Mouse (Mus musculus) lung, postnatal 0 days (tissue): Measurements from ENCODE around the gene Ptprg. TPM values are rescaled to one million over a fixed set of nuclear protein-coding genes. Genes with fewer than 3 reads are reported as not detected.
A peak's percentile ranks its signal among the peaks of the same experiment; 100 is the strongest.

Experiments used
- ATAC-seq: fragments of 200-750 bp; cut with Nextera tagmentation; 2 replicates; pipeline ENCODE4 v1.8.0; 2017; ENCODE audit warnings: moderate library complexity
- DNase-seq: peaks from one replicate; pipeline ENCODE4 v3.0.0-alpha.2; 2016; ENCODE audit warnings: low spot score
- H3K27ac ChIP-seq: fragments of 300-500 bp; sonication (generic); 2 replicates; pipeline ENCODE4 v1.5.1; 2014; ENCODE audit warnings: antibody characterized with exemption, mild to moderate bottlenecking, low read length, mixed read lengths
- H3K27me3 ChIP-seq: fragments of 300-500 bp; sonication (generic); replicated peaks from 2 replicates; pipeline ENCODE4 v1.6.1; 2014; ENCODE audit warnings: low read length, mixed read lengths; ENCODE audit not compliant: insufficient read depth
- H3K36me3 ChIP-seq: fragments of 300-500 bp; sonication (generic); 2 replicates; pipeline ENCODE4 v1.6.1; 2014; ENCODE audit warnings: low read length, mixed read lengths; ENCODE audit not compliant: insufficient read depth
- H3K4me1 ChIP-seq: fragments of 300-500 bp; sonication (generic); 2 replicates; pipeline ENCODE4 v1.6.1; 2014; ENCODE audit warnings: antibody characterized with exemption, low read depth, low read length, mixed read lengths; ENCODE audit not compliant: insufficient read depth
- H3K4me2 ChIP-seq: fragments of 300-500 bp; sonication (generic); replicated peaks from 2 replicates; pipeline ENCODE4 v1.6.1; 2014; ENCODE audit warnings: low read depth, mild to moderate bottlenecking, low read length, moderate library complexity, mixed read lengths
- H3K4me3 ChIP-seq: fragments of 300-500 bp; sonication (generic); 2 replicates; pipeline ENCODE4 v1.5.1; 2014; ENCODE audit warnings: low read depth, low read length
- H3K9ac ChIP-seq: fragments of 300-500 bp; sonication (generic); replicated peaks from 2 replicates; pipeline ENCODE4 v1.6.1; 2014; ENCODE audit warnings: low read depth, mild to moderate bottlenecking
- H3K9me3 ChIP-seq: fragments of 300-500 bp; sonication (generic); 2 replicates; pipeline ENCODE4 v1.6.1; 2016; ENCODE audit warnings: low read length, mixed read lengths
- CTCF ChIP-seq: IDR thresholded peaks from 2 replicates; pipeline ENCODE4 v1.5.1; 2016; ENCODE audit warnings: antibody characterized with exemption, mild to moderate bottlenecking
- EP300 ChIP-seq: IDR thresholded peaks from 2 replicates; pipeline ENCODE4 v1.6.1; 2016; ENCODE audit warnings: antibody characterized with exemption, mild to moderate bottlenecking, control low read depth
- whole genome bisulfite sequencing: fragments of 180-500 bp; shearing (Covaris S2); extraction: QIAGEN DNeasy Blood & Tissue Kit; methylation state at CpG from one replicate; pipeline ENCODE4 v1.1.7; 2014; 5-methylcytosine and 5-hydroxymethylcytosine counted together
- polyA plus RNA-seq: library from polyadenylated mRNA; unstranded; fragments of >200 nt; fragmentation: Nextera tagmentation; extraction: Ambion mirVana; gene quantifications from 2 replicates; pipeline ENCODE4 v1.2.1, GENCODE M21; 2015

Gene Ptprg
- polyA plus RNA-seq, 1 experiment from 2014 or later, result 19.4 TPM

DNA sequence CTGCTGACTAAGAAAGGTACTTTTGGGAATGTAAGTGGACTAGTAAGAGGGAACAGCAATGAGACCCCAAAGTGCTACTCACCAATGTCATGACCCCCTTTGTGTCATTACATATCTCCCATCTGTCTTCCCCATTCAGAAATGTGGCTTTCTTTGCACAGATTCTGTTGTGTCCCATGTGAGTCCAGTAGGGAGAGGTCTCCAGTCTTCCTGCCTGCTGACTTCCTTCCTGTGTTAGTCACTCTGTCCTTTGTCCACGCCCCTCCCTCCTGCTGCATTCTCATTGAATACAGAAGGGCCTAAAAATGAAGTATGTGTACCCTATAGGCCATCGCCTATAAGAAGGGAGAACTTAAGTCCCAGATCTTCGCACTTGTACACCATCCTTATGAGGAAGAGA, 571.4 kb downstream of the Ptprg start:
- TF ChIP-seq CTCF, result no peak
- TF ChIP-seq EP300, result peak; percentile 43; the same call in 1 of the 2 replicates
- WGBS, result 80% methylated on average over 3 of the region's 3 CpGs
- ATAC-seq (peak; percentile 70), DNase-seq (no peak)
- no peak overlapping the region for H3K9ac ChIP-seq
- no peak overlapping the region for H3K4me2 ChIP-seq
- H3K4me3 ChIP-seq, result no peak overlapping the region
- no peaks in the 10 kb centered on the region for H3K36me3 ChIP-seq
- no peaks in the 10 kb centered on the region for H3K27me3 ChIP-seq
- H3K9me3 ChIP-seq, result no peaks in the 10 kb centered on the region
- H3K4me1 ChIP-seq, result no peaks in the 10 kb centered on the region; the same call in 1 of the 2 replicates
- H3K27ac ChIP-seq, result no peak overlapping the region

DNA sequence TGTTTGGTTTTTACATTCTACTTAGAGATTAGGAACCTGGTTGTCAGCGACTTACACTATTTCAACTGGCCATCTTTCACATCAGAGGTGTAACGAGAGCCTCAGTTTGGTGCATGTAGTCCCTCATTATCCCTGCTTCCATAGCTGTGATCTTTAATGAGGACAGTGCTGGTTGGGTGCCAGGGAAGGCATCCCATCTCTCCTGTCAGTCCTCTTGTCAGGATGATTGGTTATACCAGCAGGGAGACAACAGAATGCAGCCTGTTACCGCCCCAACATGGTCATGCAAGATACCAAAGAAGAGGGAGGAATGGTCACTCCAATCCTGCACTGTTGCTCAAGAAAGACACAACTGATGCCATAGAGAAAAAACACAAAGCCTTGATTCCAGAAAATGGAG, 574.6 kb downstream of the Ptprg start:
- Histone ChIP-seq H3K36me3 (no peaks in the 10 kb centered on the region), H3K27me3 (no peaks in the 10 kb centered on the region), H3K4me1 (no peaks in the 10 kb centered on the region; the same call in 1 of the 2 replicates), H3K27ac (no peak overlapping the region), H3K9ac (no peak overlapping the region), H3K4me3 (no peak overlapping the region), H3K4me2 (no peak overlapping the region), H3K9me3 (no peaks in the 10 kb centered on the region)
- 83% methylated on average over 3 of the region's 3 CpGs for WGBS
- DNase-seq, result no peak
- ATAC-seq, result no peak
- TF ChIP-seq EP300 (no peak), CTCF (no peak)

DNA sequence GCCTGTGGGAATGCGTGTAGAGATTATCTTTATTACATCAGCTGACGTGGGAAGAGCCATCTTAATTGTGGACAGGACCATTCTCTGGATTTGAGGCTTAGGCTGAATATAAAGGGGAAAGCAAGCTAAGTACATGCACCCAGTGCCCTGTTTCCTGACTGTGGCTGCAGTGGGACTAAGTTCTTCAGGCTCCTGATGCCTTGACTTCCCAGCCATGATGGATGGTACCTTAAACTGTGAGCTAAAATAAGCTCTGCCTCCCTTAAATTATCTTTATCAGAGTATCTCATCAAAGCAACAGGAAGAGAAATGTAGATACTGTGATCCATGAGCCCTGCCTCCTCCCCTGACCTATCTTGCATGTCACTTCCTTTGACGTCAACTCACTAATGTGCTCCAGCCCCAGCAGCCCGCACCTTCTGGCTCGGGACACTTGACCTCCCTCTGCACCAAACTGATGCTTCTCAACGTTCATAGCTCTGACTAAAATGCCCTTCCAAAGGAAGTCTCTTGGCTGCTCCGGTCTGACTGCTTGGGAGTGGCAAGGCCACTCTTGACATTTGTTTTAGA, 578.8 kb downstream of the Ptprg start:
- H3K4me3 ChIP-seq, result no peak overlapping the region
- no peaks in the 10 kb centered on the region; the same call in 1 of the 2 replicates for H3K4me1 ChIP-seq
- H3K27ac ChIP-seq, result no peak overlapping the region
- H3K27me3 ChIP-seq, result no peaks in the 10 kb centered on the region
- DNase-seq (peak; percentile 59), ATAC-seq (peak; percentile 78)
- H3K4me2 ChIP-seq, result no peak overlapping the region
- no peaks in the 10 kb centered on the region for H3K36me3 ChIP-seq
- H3K9me3 ChIP-seq, result no peaks in the 10 kb centered on the region
- H3K9ac ChIP-seq, result no peak overlapping the region
- WGBS, result 57% methylated on average over 7 of the region's 7 CpGs
- TF ChIP-seq EP300 (peak; percentile 97), CTCF (no peak)

DNA sequence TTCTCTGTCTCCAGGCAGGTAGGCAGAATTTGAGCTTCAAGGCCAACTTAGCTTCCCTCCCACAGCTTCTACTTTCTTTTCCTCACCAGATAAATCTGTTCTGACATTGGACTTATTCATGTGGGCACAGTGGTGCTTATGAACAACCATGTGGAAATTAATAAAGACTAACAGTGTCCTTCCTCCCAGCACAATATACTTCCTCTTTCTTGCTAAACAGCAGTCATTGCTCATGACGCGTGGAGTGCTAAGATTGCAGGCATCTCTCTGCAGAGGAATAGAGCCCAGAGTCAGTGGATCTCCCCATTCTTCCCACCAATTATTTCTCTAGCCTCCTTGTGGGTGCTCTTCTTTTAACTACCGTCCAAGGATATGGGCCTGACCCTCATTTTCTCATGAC, 579.8 kb downstream of the Ptprg start:
- H3K27me3 ChIP-seq, result no peaks in the 10 kb centered on the region

DNA sequence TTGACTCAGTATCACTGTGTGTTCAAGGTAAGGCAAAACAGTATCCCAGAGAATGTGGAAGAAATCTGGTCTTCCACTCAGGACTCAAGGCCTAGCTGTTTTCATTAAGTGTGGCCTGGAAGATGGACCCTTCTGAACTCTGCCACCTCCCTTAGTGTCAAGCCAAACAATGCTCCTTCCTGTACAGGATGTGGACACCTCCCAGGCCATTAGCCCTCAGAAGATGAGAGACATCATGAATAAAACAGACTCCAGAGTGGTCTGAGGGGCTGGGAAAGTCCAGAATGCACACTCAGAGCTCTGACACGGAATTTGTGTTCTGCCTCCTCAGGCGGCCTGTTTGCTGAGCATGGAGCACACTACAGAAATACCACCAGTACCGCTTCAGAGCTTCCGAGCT, 581.2 kb downstream of the Ptprg start:
- no peaks in the 10 kb centered on the region for H3K36me3 ChIP-seq
- no peak overlapping the region for H3K9ac ChIP-seq
- no peak overlapping the region for H3K27ac ChIP-seq
- DNase-seq (peak; percentile 38), ATAC-seq (peak; percentile 64)
- H3K4me1 ChIP-seq, result no peaks in the 10 kb centered on the region; the same call in 1 of the 2 replicates
- WGBS, result 40% methylated on average over 4 of the region's 4 CpGs
- no peak overlapping the region for H3K4me2 ChIP-seq
- H3K4me3 ChIP-seq, result no peak overlapping the region
- no peaks in the 10 kb centered on the region for H3K9me3 ChIP-seq
- TF ChIP-seq CTCF (no peak), EP300 (peak; percentile 62)
- no peaks in the 10 kb centered on the region for H3K27me3 ChIP-seq

More for the DNA sequence above, 579.8 kb downstream of the Ptprg start:
- DNase-seq (no peak), ATAC-seq (no peak)
- Histone ChIP-seq H3K36me3 (no peaks in the 10 kb centered on the region), H3K9me3 (no peaks in the 10 kb centered on the region), H3K9ac (no peak overlapping the region), H3K4me2 (no peak overlapping the region), H3K4me1 (no peaks in the 10 kb centered on the region; the same call in 1 of the 2 replicates), H3K27ac (no peak overlapping the region), H3K4me3 (no peak overlapping the region)
- no peak for TF ChIP-seq CTCF
- peak; percentile 20; the same call in 1 of the 2 replicates for TF ChIP-seq EP300
- 63% methylated on average over 3 of the region's 3 CpGs for WGBS

DNA sequence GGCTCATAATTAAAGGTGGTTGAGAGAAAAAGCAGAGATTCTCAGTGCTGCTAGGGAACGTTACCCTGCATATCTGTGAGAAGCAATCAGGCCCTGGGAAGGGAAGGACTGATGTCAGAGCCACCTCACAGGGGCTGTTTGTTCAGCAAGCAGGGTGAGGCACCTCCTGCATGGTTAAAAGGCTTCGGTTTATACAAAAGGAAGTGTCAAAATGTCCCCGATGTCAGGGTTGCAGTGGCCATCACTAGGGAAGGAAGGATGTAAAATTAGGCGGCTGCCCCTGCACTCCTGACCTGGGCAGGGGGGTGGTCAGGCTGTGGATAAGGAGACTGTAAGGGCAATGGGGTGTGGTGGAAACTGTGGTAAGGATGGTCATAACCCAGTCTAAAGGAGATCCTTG, 583.2 kb downstream of the Ptprg start:
- DNase-seq, result peak; percentile 23
- no peak overlapping the region for H3K27ac ChIP-seq

More for the DNA sequence above, 583.2 kb downstream of the Ptprg start:
- H3K4me3 ChIP-seq, result no peak overlapping the region
- H3K36me3 ChIP-seq, result no peaks in the 10 kb centered on the region
- H3K4me2 ChIP-seq, result no peak overlapping the region
- no peaks in the 10 kb centered on the region for H3K27me3 ChIP-seq
- no peaks in the 10 kb centered on the region; the same call in 1 of the 2 replicates for H3K4me1 ChIP-seq
- WGBS, result 31% methylated on average over 4 of the region's 4 CpGs
- no peak overlapping the region for H3K9ac ChIP-seq
- peak; percentile 69; the same call in 1 of the 2 replicates for TF ChIP-seq EP300
- no peak for TF ChIP-seq CTCF
- peak; percentile 39 for ATAC-seq
- no peaks in the 10 kb centered on the region for H3K9me3 ChIP-seq
